Mouse (Mus musculus) frontal cortex, postnatal 36 days (tissue): Measurements from ENCODE around the gene 4930524J08Rik.

ENCODE experiments used
- DNase-seq, 2 experiments: peaks; one replicate each; pipeline ENCODE4 v3.0.0; 2022; ENCODE audit warnings: low spot score in 2 of 2

Gene 4930524J08Rik

GRCm38 (mm10) chr5:100005431-100005830, 26.6 kb downstream of the 4930524J08Rik start:
- DNase-seq: no peak

GRCm38 (mm10) chr5:100005896-100006295, 27.0 kb downstream of the 4930524J08Rik start:
- no peak for DNase-seq

- DNase-seq: no peak
Observed at GRCm38 (mm10) chr5:100006324-100007039, 27.6 kb downstream of the 4930524J08Rik start.

GRCm38 (mm10) chr5:100007040-100007375, 28.1 kb downstream of the 4930524J08Rik start:
- no peak for DNase-seq

GRCm38 (mm10) chr5:100008485-100008884, 29.6 kb downstream of the 4930524J08Rik start:
- no peak for DNase-seq

GRCm38 (mm10) chr5:100012599-100012998, 33.7 kb downstream of the 4930524J08Rik start:
- no peak for DNase-seq

- DNase-seq: no peak
Observed at GRCm38 (mm10) chr5:100020089-100020488, 41.2 kb downstream of the 4930524J08Rik start.

- DNase-seq: no peak
Observed at GRCm38 (mm10) chr5:100024403-100024802, 45.5 kb downstream of the 4930524J08Rik start.

GRCm38 (mm10) chr5:100024868-100025267, 46.0 kb downstream of the 4930524J08Rik start:
- DNase-seq: no peak
